Mouse (Mus musculus) liver, embryonic 15.5 days (tissue): ENCODE data around the gene Mctp1. TPM values are rescaled to one million over a fixed set of nuclear protein-coding genes. Genes with fewer than 3 reads are reported as not detected.
"Not testable (repeated sequence)": the region's sequence is repeated elsewhere in the genome, so short reads cannot be mapped to it uniquely, and the experiment has no call there.

ENCODE experiments used
- ATAC-seq: fragments of 200-750 bp; cut with Nextera tagmentation; 2 replicates; pipeline ENCODE4 v1.8.0; 2017; ENCODE audit warnings: moderate number of reproducible peaks, mild to moderate bottlenecking, moderate library complexity; ENCODE audit not compliant: insufficient read depth
- H3K27ac ChIP-seq: fragments of 300-500 bp; sonication (generic); replicated peaks from 2 replicates; pipeline ENCODE4 v1.5.1; 2015; ENCODE audit warnings: mild to moderate bottlenecking, inconsistent platforms
- H3K27me3 ChIP-seq: fragments of 300-500 bp; sonication (generic); 2 replicates; pipeline ENCODE4 v1.6.1; 2015; ENCODE audit warnings: mild to moderate bottlenecking, inconsistent platforms
- H3K36me3 ChIP-seq: fragments of 300-500 bp; sonication (generic); replicated peaks from 2 replicates; pipeline ENCODE4 v1.6.1; 2015; ENCODE audit warnings: moderate library complexity, mild to moderate bottlenecking, inconsistent platforms
- H3K4me1 ChIP-seq: fragments of 300-500 bp; sonication (generic); replicated peaks from 2 replicates; pipeline ENCODE4 v1.6.1; 2015; ENCODE audit warnings: inconsistent platforms
- H3K4me2 ChIP-seq: fragments of 300-500 bp; sonication (generic); 2 replicates; pipeline ENCODE4 v1.6.1; 2015; ENCODE audit warnings: moderate library complexity, mild to moderate bottlenecking, inconsistent platforms
- H3K4me3 ChIP-seq: fragments of 300-500 bp; sonication (generic); replicated peaks from 2 replicates; pipeline ENCODE4 v1.5.1; 2015; ENCODE audit warnings: mild to moderate bottlenecking, inconsistent platforms
- H3K9ac ChIP-seq: fragments of 300-500 bp; sonication (generic); 2 replicates; pipeline ENCODE4 v1.6.1; 2015; ENCODE audit warnings: moderate library complexity, mild to moderate bottlenecking, inconsistent platforms
- H3K9me3 ChIP-seq: fragments of 300-500 bp; sonication (generic); replicated peaks from 2 replicates; pipeline ENCODE4 v1.6.1; 2016; ENCODE audit warnings: inconsistent platforms
- WGBS: fragments of 180-500 bp; shearing (Covaris S2); methylation state at CpG from one replicate; pipeline ENCODE4 v1.1.7; 2015; ENCODE audit warnings: mixed read lengths; ENCODE audit not compliant: insufficient replicate concordance; 5-methylcytosine and 5-hydroxymethylcytosine counted together
- polyA plus RNA-seq: library from polyadenylated mRNA; unstranded; fragments of >200 nt; fragmentation: Nextera tagmentation; extraction: Ambion mirVana; gene quantifications from 2 replicates; pipeline ENCODE4 v1.2.1, GENCODE M21; 2015

Mctp1 gene
- polyA plus RNA-seq, 1 experiment from 2014 or later, result 2.2 TPM

GRCm38 (mm10) chr13:76420111-76420510 is 35.8 kb downstream of the Mctp1 start:
- no peak overlapping the region for H3K27ac ChIP-seq
- H3K27me3 ChIP-seq, result no peaks in the 10 kb centered on the region
- no peak overlapping the region for H3K9ac ChIP-seq
- no peak for ATAC-seq
- no peaks in the 10 kb centered on the region for H3K36me3 ChIP-seq
- H3K4me2 ChIP-seq, result no peak overlapping the region
- peaks cover 15% of the 10 kb centered on the region; the same call in 1 of the 2 replicates for H3K4me1 ChIP-seq
- 65% methylated on average over 4 of the region's 4 CpGs for WGBS
- no peak overlapping the region for H3K4me3 ChIP-seq
- H3K9me3 ChIP-seq, result no peaks in the 10 kb centered on the region

- no peaks in the 10 kb centered on the region for H3K9me3 ChIP-seq
- H3K36me3 ChIP-seq, result no peaks in the 10 kb centered on the region
- H3K9ac ChIP-seq, result no peak overlapping the region
- H3K27me3 ChIP-seq, result no peaks in the 10 kb centered on the region
- H3K4me2 ChIP-seq, result no peak overlapping the region
- H3K4me1 ChIP-seq, result peaks cover 15% of the 10 kb centered on the region; the same call in 1 of the 2 replicates
- 12% methylated on average over 1 of the region's 1 CpGs for WGBS
- no peak overlapping the region for H3K4me3 ChIP-seq
- no peak overlapping the region for H3K27ac ChIP-seq
- peak; percentile 92 for ATAC-seq
These were observed 36.7 kb downstream of the Mctp1 start for GRCm38 (mm10) chr13:76421075-76421474.

- no peak overlapping the region for H3K27ac ChIP-seq
- no peaks in the 10 kb centered on the region for H3K36me3 ChIP-seq
- no peak overlapping the region for H3K4me2 ChIP-seq
- H3K27me3 ChIP-seq, result no peaks in the 10 kb centered on the region
- ATAC-seq, result no peak
- H3K4me1 ChIP-seq, result peaks cover 15% of the 10 kb centered on the region; the same call in 1 of the 2 replicates
- WGBS, result 48% methylated on average over 5 of the region's 5 CpGs
- no peak overlapping the region for H3K9ac ChIP-seq
- no peak overlapping the region for H3K4me3 ChIP-seq
- H3K9me3 ChIP-seq, result no peaks in the 10 kb centered on the region
These were observed 37.8 kb downstream of the Mctp1 start for GRCm38 (mm10) chr13:76422124-76422523.

GRCm38 (mm10) chr13:76429456-76429855 is 45.1 kb downstream of the Mctp1 start:
- Histone ChIP-seq H3K36me3 (no peaks in the 10 kb centered on the region), H3K9me3 (no peaks in the 10 kb centered on the region), H3K4me1 (no peaks in the 10 kb centered on the region), H3K4me3 (no peak overlapping the region), H3K9ac (no peak overlapping the region), H3K27ac (no peak overlapping the region), H3K27me3 (no peaks in the 10 kb centered on the region), H3K4me2 (no peak overlapping the region)
- ATAC-seq, result no peak
- 57% methylated on average over 6 of the region's 6 CpGs for WGBS

GRCm38 (mm10) chr13:76429927-76430326 is 45.6 kb downstream of the Mctp1 start:
- Histone ChIP-seq H3K9ac (no peak overlapping the region), H3K36me3 (no peaks in the 10 kb centered on the region), H3K4me2 (no peak overlapping the region), H3K27ac (no peak overlapping the region), H3K4me1 (no peaks in the 10 kb centered on the region), H3K4me3 (no peak overlapping the region), H3K9me3 (no peaks in the 10 kb centered on the region), H3K27me3 (no peaks in the 10 kb centered on the region)
- ATAC-seq, result no peak
- 21% methylated on average over 2 of the region's 2 CpGs for whole genome bisulfite sequencing

GRCm38 (mm10) chr13:76431946-76432345 is 47.6 kb downstream of the Mctp1 start:
- no peak for ATAC-seq
- H3K4me1 ChIP-seq, result no peaks in the 10 kb centered on the region

GRCm38 (mm10) chr13:76433438-76433837 is 49.1 kb downstream of the Mctp1 start:
- no peak for ATAC-seq
- Histone ChIP-seq H3K4me3 (no peak overlapping the region), H3K9me3 (no peaks in the 10 kb centered on the region), H3K36me3 (no peaks in the 10 kb centered on the region), H3K9ac (no peak overlapping the region), H3K4me2 (no peak overlapping the region), H3K4me1 (no peaks in the 10 kb centered on the region), H3K27ac (no peak overlapping the region), H3K27me3 (no peaks in the 10 kb centered on the region)
- 60% methylated on average over 4 of the region's 4 CpGs for WGBS

More at GRCm38 (mm10) chr13:76431946-76432345, 47.6 kb downstream of the Mctp1 start:
- Histone ChIP-seq H3K4me2 (no peak overlapping the region), H3K36me3 (no peaks in the 10 kb centered on the region), H3K9me3 (no peaks in the 10 kb centered on the region), H3K27me3 (no peaks in the 10 kb centered on the region), H3K4me3 (no peak overlapping the region), H3K9ac (no peak overlapping the region), H3K27ac (no peak overlapping the region)
- 70% methylated on average over 2 of the region's 2 CpGs for WGBS

- H3K27me3 ChIP-seq, result no peaks in the 10 kb centered on the region
- no peaks in the 10 kb centered on the region for H3K4me1 ChIP-seq
- H3K9ac ChIP-seq, result no peak overlapping the region
- H3K27ac ChIP-seq, result no peak overlapping the region
- H3K36me3 ChIP-seq, result no peaks in the 10 kb centered on the region
- no peak for ATAC-seq
- no peak overlapping the region for H3K4me2 ChIP-seq
- H3K4me3 ChIP-seq, result no peak overlapping the region
- no peaks in the 10 kb centered on the region for H3K9me3 ChIP-seq
These were observed 52.1 kb downstream of the Mctp1 start for GRCm38 (mm10) chr13:76436426-76436825.

- no peak for ATAC-seq
- H3K9ac ChIP-seq, result no peak overlapping the region
- no peak overlapping the region for H3K4me3 ChIP-seq
- H3K4me2 ChIP-seq, result no peak overlapping the region
- H3K27me3 ChIP-seq, result no peaks in the 10 kb centered on the region
- H3K9me3 ChIP-seq, result no peaks in the 10 kb centered on the region
- 70% methylated on average over 1 of the region's 1 CpGs for WGBS
- H3K36me3 ChIP-seq, result no peaks in the 10 kb centered on the region
- no peak overlapping the region for H3K27ac ChIP-seq
- H3K4me1 ChIP-seq, result no peaks in the 10 kb centered on the region
These were observed 54.4 kb downstream of the Mctp1 start for GRCm38 (mm10) chr13:76438765-76439164.

GRCm38 (mm10) chr13:76446059-76446458 is 61.7 kb downstream of the Mctp1 start:
- Histone ChIP-seq H3K4me2 (no peak overlapping the region), H3K9ac (no peak overlapping the region), H3K36me3 (no peaks in the 10 kb centered on the region), H3K27me3 (no peaks in the 10 kb centered on the region), H3K27ac (no peak overlapping the region), H3K4me3 (no peak overlapping the region), H3K4me1 (no peaks in the 10 kb centered on the region), H3K9me3 (no peaks in the 10 kb centered on the region)
- 26% methylated on average over 1 of the region's 1 CpGs for WGBS
- ATAC-seq, result no peak

GRCm38 (mm10) chr13:76447528-76447927 is 63.2 kb downstream of the Mctp1 start:
- Histone ChIP-seq H3K27me3 (no peaks in the 10 kb centered on the region), H3K27ac (no peak overlapping the region), H3K4me2 (no peak overlapping the region), H3K9ac (no peak overlapping the region), H3K36me3 (no peaks in the 10 kb centered on the region), H3K4me1 (no peaks in the 10 kb centered on the region), H3K4me3 (no peak overlapping the region), H3K9me3 (no peaks in the 10 kb centered on the region)
- WGBS, result 33% methylated on average over 1 of the region's 1 CpGs
- no peak for ATAC-seq

- H3K36me3 ChIP-seq, H3K9ac ChIP-seq, H3K9me3 ChIP-seq, H3K4me3 ChIP-seq, H3K27ac ChIP-seq, H3K27me3 ChIP-seq, H3K4me2 ChIP-seq, ATAC-seq, H3K4me1 ChIP-seq: not testable (repeated sequence)
- WGBS, result 66% methylated on average over 3 of the region's 3 CpGs
These were observed 67.2 kb downstream of the Mctp1 start for GRCm38 (mm10) chr13:76451526-76451925.
